Mouse (Mus musculus) myocyte (in vitro differentiated cells): ENCODE measurements around the gene Sycn. TPM values are rescaled to one million over a fixed set of nuclear protein-coding genes. Genes with fewer than 3 reads are reported as not detected.

Experiments used
- H3K27me3 ChIP-seq: one replicate; pipeline ENCODE4 v1.6.1; 2011; ENCODE audit not compliant: control insufficient read depth, insufficient read depth, insufficient read length
- H3K36me3 ChIP-seq: one replicate; pipeline ENCODE4 v1.6.1; 2011; ENCODE audit not compliant: control insufficient read depth, insufficient read depth
- H3K4me2 ChIP-seq: one replicate; pipeline ENCODE4 v1.6.1; 2011; ENCODE audit warnings: low read depth, control low read depth
- H3K4me3 ChIP-seq: one replicate; pipeline ENCODE4 v1.5.1; 2011; ENCODE audit warnings: mild to moderate bottlenecking, control low read depth, moderate library complexity
- H3K79me2 ChIP-seq: one replicate; pipeline ENCODE4 v1.6.1; 2011; ENCODE audit not compliant: control insufficient read depth, insufficient read depth
- H3ac ChIP-seq: one replicate; pipeline ENCODE4 v1.6.1; 2011; ENCODE audit not compliant: control insufficient read depth, insufficient read length
- CEBPB ChIP-seq: IDR thresholded peaks from 2 replicates; pipeline ENCODE4 v1.6.1; 2011; ENCODE audit warnings: mild to moderate bottlenecking, moderate library complexity; ENCODE audit not compliant: poor library complexity, insufficient read depth, severe bottlenecking
- E2F4 ChIP-seq: IDR thresholded peaks from one replicate; pipeline ENCODE4 v1.6.1; 2011; ENCODE audit warnings: mild to moderate bottlenecking, control low read depth, moderate library complexity; ENCODE audit not compliant: insufficient read depth
- MAX ChIP-seq: IDR thresholded peaks from one replicate; pipeline ENCODE4 v1.6.1; 2011; ENCODE audit warnings: low read depth, mild to moderate bottlenecking, control low read depth
- MYOD1 ChIP-seq, 3 experiments: IDR thresholded peaks; one replicate each; pipeline ENCODE4 v1.6.1; 2011; ENCODE audit warnings: control low read depth in 2 of 3, low read depth in 2 of 3, mild to moderate bottlenecking in 2 of 3, moderate library complexity in 1 of 3; ENCODE audit not compliant: insufficient read length in 2 of 3, control insufficient read depth in 1 of 3
- MYOG ChIP-seq, 3 experiments: IDR thresholded peaks; one replicate each; pipeline ENCODE4 v1.6.1; 2011; ENCODE audit warnings: control low read depth in 2 of 3, low read depth in 2 of 3, mild to moderate bottlenecking in 2 of 3; ENCODE audit not compliant: insufficient read length in 2 of 3, control insufficient read depth in 1 of 3, insufficient read depth in 1 of 3
- POLR2A ChIP-seq: IDR thresholded peaks from one replicate; pipeline ENCODE4 v1.6.1; 2011; ENCODE audit warnings: low read depth, mild to moderate bottlenecking, control low read depth, moderate library complexity; ENCODE audit not compliant: insufficient read length
- POLR2AphosphoS2 ChIP-seq: IDR thresholded peaks from one replicate; pipeline ENCODE4 v1.6.1; 2011; ENCODE audit warnings: low read depth, control low read depth; ENCODE audit not compliant: insufficient read length
- REST ChIP-seq: IDR thresholded peaks from one replicate; pipeline ENCODE4 v1.6.1; 2011; ENCODE audit warnings: mild to moderate bottlenecking, control low read depth, moderate library complexity; ENCODE audit not compliant: insufficient read depth, insufficient read length
- SRF ChIP-seq: IDR thresholded peaks from one replicate; pipeline ENCODE4 v1.6.1; 2011; ENCODE audit warnings: low read depth; ENCODE audit not compliant: control insufficient read depth, insufficient read length
- TCF12 ChIP-seq: IDR thresholded peaks from one replicate; pipeline ENCODE4 v1.6.1; 2011; ENCODE audit warnings: mild to moderate bottlenecking, control low read depth; ENCODE audit not compliant: poor library complexity, insufficient read depth, severe bottlenecking
- TCF3 ChIP-seq: IDR thresholded peaks from one replicate; pipeline ENCODE4 v1.6.1; 2011; ENCODE audit warnings: low read depth, control low read depth; ENCODE audit not compliant: insufficient read length
- USF1 ChIP-seq: IDR thresholded peaks from one replicate; pipeline ENCODE4 v1.6.1; 2011; ENCODE audit warnings: low read depth, mild to moderate bottlenecking, control low read depth, moderate library complexity
- polyA plus RNA-seq: library from polyadenylated mRNA; unstranded; fragments of >200 nt; fragmentation: generic; extraction: Trizol; gene quantifications from one replicate; pipeline ENCODE4 v1.2.1, GENCODE M21; 2012; ENCODE audit warnings: missing spikeins

The Sycn gene
- polyA plus RNA-seq, 1 experiment: not detected

DNA sequence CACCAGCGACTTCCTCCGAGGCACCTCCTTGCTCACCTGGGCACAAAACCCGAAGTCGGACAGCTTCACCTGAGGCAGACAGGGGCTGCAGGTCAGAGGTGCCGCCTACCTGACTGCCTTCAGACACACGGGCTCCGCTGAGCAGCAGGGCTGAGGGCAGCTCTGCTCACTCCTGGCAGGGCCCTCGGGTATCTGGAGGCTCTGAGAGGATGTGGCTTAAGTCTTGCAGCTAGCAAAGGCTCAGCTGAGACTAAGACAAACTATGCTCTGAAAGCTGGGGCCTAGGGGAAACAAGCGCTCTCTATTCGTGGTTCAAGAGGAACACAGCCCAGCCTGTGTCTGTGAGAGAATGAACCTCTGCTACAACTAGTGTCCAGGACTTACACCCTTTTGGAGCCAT is 20.2 kb downstream of the Sycn start:
- Histone ChIP-seq H3K79me2 (no peaks in the 10 kb centered on the region), H3K4me3 (no peak overlapping the region), H3ac (no peak overlapping the region), H3K27me3 (no peaks in the 10 kb centered on the region), H3K36me3 (no peaks in the 10 kb centered on the region), H3K4me2 (no peak overlapping the region)
- TF ChIP-seq POLR2A (no peak), REST (no peak), TCF3 (no peak)

- no peak overlapping the region for H3K4me3 ChIP-seq
- TF ChIP-seq MYOD1 (IDR thresholded peaks at IDR 0.05; ENCODE audit: control insufficient read depth in 1 of 3, insufficient read length in 2 of 3, low read depth in 2 of 3) (peak in 1 of 3 experiments; percentile 25), MAX (no peak)
- H3K36me3 ChIP-seq: no peaks in the 10 kb centered on the region
- no peaks in the 10 kb centered on the region for H3K27me3 ChIP-seq
- H3ac ChIP-seq: no peak overlapping the region
- no peak overlapping the region for H3K4me2 ChIP-seq
- no peaks in the 10 kb centered on the region for H3K79me2 ChIP-seq
These were observed 21.3 kb downstream of the Sycn start for GRCm38 (mm10) chr7:28561967-28562366.

- no peak overlapping the region for H3K4me2 ChIP-seq
- H3K4me3 ChIP-seq: no peak overlapping the region
- no peaks in the 10 kb centered on the region for H3K27me3 ChIP-seq
- no peak overlapping the region for H3ac ChIP-seq
- no peaks in the 10 kb centered on the region for H3K36me3 ChIP-seq
- TF ChIP-seq POLR2AphosphoS2 (no peak), TCF12 (no peak), USF1 (no peak), MYOG (IDR thresholded peaks at IDR 0.05; ENCODE audit: control insufficient read depth in 1 of 3, insufficient read depth in 1 of 3, insufficient read length in 2 of 3, low read depth in 2 of 3) (no peak), CEBPB (no peak), MYOD1 (IDR thresholded peaks at IDR 0.05; ENCODE audit: control insufficient read depth in 1 of 3, insufficient read length in 2 of 3, low read depth in 2 of 3) (peak in 1 of 3 experiments; percentile 38), REST (no peak), POLR2A (no peak)
- no peaks in the 10 kb centered on the region for H3K79me2 ChIP-seq
These were observed 21.7 kb downstream of the Sycn start for GRCm38 (mm10) chr7:28562371-28562770.

- Histone ChIP-seq H3K36me3 (no peaks in the 10 kb centered on the region), H3K4me2 (no peak overlapping the region), H3K4me3 (no peak overlapping the region), H3K27me3 (no peaks in the 10 kb centered on the region), H3K79me2 (no peaks in the 10 kb centered on the region), H3ac (no peak overlapping the region)
- TF ChIP-seq CEBPB: no peak
- no peak for TF ChIP-seq USF1
These were observed 22.3 kb downstream of the Sycn start for GRCm38 (mm10) chr7:28562951-28563350.

DNA sequence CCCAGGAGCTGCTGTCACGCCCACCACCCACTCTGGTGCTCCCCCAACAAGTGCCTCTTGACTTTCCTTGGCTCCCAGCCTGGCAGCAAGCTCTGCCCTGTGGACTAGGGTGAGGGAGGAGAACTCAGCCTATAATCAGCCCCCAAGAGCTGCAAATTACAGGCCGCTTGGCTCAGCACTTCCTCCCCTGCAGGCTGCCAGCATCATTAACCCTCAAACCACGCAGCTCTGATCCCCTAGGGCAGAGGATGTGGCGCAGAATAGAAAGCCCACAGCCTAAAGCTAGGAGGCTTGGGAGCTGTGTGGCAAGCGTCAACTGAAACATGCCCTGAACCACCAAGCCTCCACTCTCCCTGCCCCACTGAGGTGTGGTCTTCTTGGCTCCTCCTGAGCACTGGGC is 24.7 kb downstream of the Sycn start:
- TF ChIP-seq TCF3: no peak
- no peak for TF ChIP-seq TCF12
- no peak for TF ChIP-seq REST
- no peak for TF ChIP-seq POLR2A
- no peak for TF ChIP-seq SRF
- TF ChIP-seq MAX: no peak
- no peak for TF ChIP-seq E2F4
- no peak for TF ChIP-seq MYOD1 (IDR thresholded peaks at IDR 0.05; ENCODE audit: control insufficient read depth in 1 of 3, insufficient read length in 2 of 3, low read depth in 2 of 3)
- no peak for TF ChIP-seq CEBPB
- no peak for TF ChIP-seq POLR2AphosphoS2
- no peak for TF ChIP-seq USF1
- no peak for TF ChIP-seq MYOG (IDR thresholded peaks at IDR 0.05; ENCODE audit: control insufficient read depth in 1 of 3, insufficient read depth in 1 of 3, insufficient read length in 2 of 3, low read depth in 2 of 3)
- Histone ChIP-seq H3ac (no peak overlapping the region), H3K4me3 (no peak overlapping the region), H3K36me3 (no peaks in the 10 kb centered on the region), H3K4me2 (no peak overlapping the region), H3K27me3 (no peaks in the 10 kb centered on the region), H3K79me2 (no peaks in the 10 kb centered on the region)

- Histone ChIP-seq H3K4me2 (no peak overlapping the region), H3K4me3 (no peak overlapping the region), H3ac (no peak overlapping the region), H3K36me3 (no peaks in the 10 kb centered on the region), H3K79me2 (no peaks in the 10 kb centered on the region), H3K27me3 (no peaks in the 10 kb centered on the region)
- no peak for TF ChIP-seq POLR2A
- no peak for TF ChIP-seq E2F4
- no peak for TF ChIP-seq USF1
- no peak for TF ChIP-seq POLR2AphosphoS2
- no peak for TF ChIP-seq REST
- TF ChIP-seq TCF3: no peak
- no peak for TF ChIP-seq CEBPB
- TF ChIP-seq SRF: no peak
- peak; percentile 7 to 80 (median 48) for TF ChIP-seq MYOG (IDR thresholded peaks at IDR 0.05; ENCODE audit: control insufficient read depth in 1 of 3, insufficient read depth in 1 of 3, insufficient read length in 2 of 3, low read depth in 2 of 3)
- peak in 2 of 3 experiments; percentile 56 to 64 for TF ChIP-seq MYOD1 (IDR thresholded peaks at IDR 0.05; ENCODE audit: control insufficient read depth in 1 of 3, insufficient read length in 2 of 3, low read depth in 2 of 3)
- TF ChIP-seq MAX: no peak
- TF ChIP-seq TCF12: no peak
These were observed 26.9 kb downstream of the Sycn start for GRCm38 (mm10) chr7:28567539-28567938.
